Mouse (Mus musculus) E14TG2a.4 (cell line): ENCODE results near the gene Prss36.

ENCODE experiments used
- H3K27me3 ChIP-seq: 2 replicates; pipeline ENCODE4 v1.6.1; 2014; ENCODE audit warnings: low read length, control low read depth; ENCODE audit not compliant: insufficient read depth
- H3K36me3 ChIP-seq: 2 replicates; pipeline ENCODE4 v1.6.1; 2014; ENCODE audit warnings: low read length, control low read depth; ENCODE audit not compliant: insufficient read depth
- H3K4me1 ChIP-seq: replicated peaks from 2 replicates; pipeline ENCODE4 v1.6.1; 2014; ENCODE audit warnings: low read depth, low read length, control low read depth
- H3K4me3 ChIP-seq: replicated peaks from 2 replicates; pipeline ENCODE4 v1.5.1; 2014; ENCODE audit warnings: mild to moderate bottlenecking, low read length
- H3K9me3 ChIP-seq: 2 replicates; pipeline ENCODE4 v1.6.1; 2014; ENCODE audit warnings: low read length, control low read depth
- CTCF ChIP-seq: conservative IDR thresholded peaks from 2 replicates; pipeline ENCODE4 v1.5.1; 2014; ENCODE audit warnings: low read length
- NANOG ChIP-seq: IDR thresholded peaks from 2 replicates; pipeline ENCODE4 v1.6.1; 2014; ENCODE audit warnings: borderline replicate concordance, low read length, mixed read lengths
- POU5F1 ChIP-seq: IDR thresholded peaks from 2 replicates; pipeline ENCODE4 v1.6.1; 2014; ENCODE audit warnings: low read length, borderline replicate concordance

Gene Prss36

GRCm38 (mm10) chr7:127929923-127930322 lies 16.6 kb downstream of the Prss36 start, which contains the start of gene Prss8:
Gene Prss8 (minus strand): TSS chr7:127930104.
- Histone ChIP-seq H3K4me1 (peaks cover 94% of the 10 kb centered on the region), H3K36me3 (peaks cover 31% of the 10 kb centered on the region), H3K9me3 (peaks cover 8% of the 10 kb centered on the region), H3K27me3 (peaks cover 2% of the 10 kb centered on the region; the same call in 1 of the 2 replicates), H3K4me3 (peak within 1 kb of the TSS; percentile 75)
- TF ChIP-seq NANOG: no peak
- no peak for TF ChIP-seq CTCF
- no peak for TF ChIP-seq POU5F1

DNA sequence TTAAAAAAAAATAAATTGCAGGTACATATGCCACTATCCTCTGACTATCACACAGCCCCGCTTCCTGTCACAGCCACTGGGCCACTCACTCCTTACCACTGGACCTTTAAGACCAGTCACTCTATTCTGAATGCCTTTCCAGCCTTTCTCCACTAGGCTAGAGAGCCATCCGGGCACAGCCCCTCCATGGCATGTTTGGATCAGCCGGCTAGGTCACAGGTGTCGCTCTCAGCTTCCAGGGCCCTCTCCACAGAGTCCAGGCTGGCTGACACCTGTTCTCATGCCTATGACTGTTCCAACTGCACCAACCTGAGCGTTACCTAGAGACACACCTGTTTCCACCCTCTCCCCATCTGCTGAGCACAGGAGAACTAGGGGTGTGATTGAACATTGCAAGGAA lies 17.9 kb downstream of the Prss36 start:
- TF ChIP-seq CTCF (no peak), POU5F1 (no peak), NANOG (no peak)
- Histone ChIP-seq H3K4me1 (peaks cover 83% of the 10 kb centered on the region), H3K9me3 (peaks cover 21% of the 10 kb centered on the region)

DNA sequence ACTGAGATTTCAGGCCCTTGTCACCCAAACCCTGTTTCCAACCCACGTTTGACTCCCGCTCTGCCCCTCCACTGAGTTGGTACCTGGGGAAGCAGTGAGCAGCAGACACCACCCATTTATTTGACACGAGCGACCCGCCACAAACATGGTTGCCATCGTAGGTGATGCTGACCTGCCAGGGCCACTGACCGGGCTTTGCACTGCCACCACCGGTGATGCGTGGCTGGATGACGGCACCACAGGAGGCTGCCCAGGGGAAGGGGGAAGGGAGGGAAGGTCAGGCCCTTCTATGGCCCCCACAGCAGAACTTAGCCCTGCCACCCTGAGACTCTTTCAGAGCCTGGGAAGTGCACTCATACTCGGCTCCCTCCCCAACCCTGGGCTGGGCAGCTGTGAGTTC lies 18.8 kb downstream of the Prss36 start:
- Histone ChIP-seq H3K27me3 (peaks cover 2% of the 10 kb centered on the region; the same call in 1 of the 2 replicates), H3K4me3 (no peak overlapping the region), H3K4me1 (peaks cover 74% of the 10 kb centered on the region), H3K36me3 (peaks cover 53% of the 10 kb centered on the region), H3K9me3 (peaks cover 30% of the 10 kb centered on the region)
- TF ChIP-seq POU5F1: no peak
- no peak for TF ChIP-seq NANOG
- TF ChIP-seq CTCF: no peak

More for the DNA sequence above, 17.9 kb downstream of the Prss36 start:
- peak overlapping the region; percentile 75; the same call in 1 of the 2 replicates for H3K4me3 ChIP-seq
- peaks cover 2% of the 10 kb centered on the region; the same call in 1 of the 2 replicates for H3K27me3 ChIP-seq
- H3K36me3 ChIP-seq: peaks cover 44% of the 10 kb centered on the region

- H3K4me1 ChIP-seq: peaks cover 66% of the 10 kb centered on the region
- H3K4me3 ChIP-seq: no peak overlapping the region
- peaks cover 2% of the 10 kb centered on the region; the same call in 1 of the 2 replicates for H3K27me3 ChIP-seq
- TF ChIP-seq POU5F1 (no peak), NANOG (no peak), CTCF (no peak)
- peaks cover 61% of the 10 kb centered on the region for H3K36me3 ChIP-seq
- H3K9me3 ChIP-seq: peaks cover 39% of the 10 kb centered on the region
These were observed 19.7 kb downstream of the Prss36 start for GRCm38 (mm10) chr7:127926846-127927245.

- H3K9me3 ChIP-seq: peaks cover 46% of the 10 kb centered on the region
- peaks cover 69% of the 10 kb centered on the region for H3K36me3 ChIP-seq
- TF ChIP-seq POU5F1: no peak
- no peak for TF ChIP-seq NANOG
- no peak for TF ChIP-seq CTCF
- H3K4me3 ChIP-seq: no peak overlapping the region
- peaks cover 58% of the 10 kb centered on the region for H3K4me1 ChIP-seq
- H3K27me3 ChIP-seq: peaks cover 2% of the 10 kb centered on the region; the same call in 1 of the 2 replicates
These were observed 20.5 kb downstream of the Prss36 start for GRCm38 (mm10) chr7:127926066-127926465.

DNA sequence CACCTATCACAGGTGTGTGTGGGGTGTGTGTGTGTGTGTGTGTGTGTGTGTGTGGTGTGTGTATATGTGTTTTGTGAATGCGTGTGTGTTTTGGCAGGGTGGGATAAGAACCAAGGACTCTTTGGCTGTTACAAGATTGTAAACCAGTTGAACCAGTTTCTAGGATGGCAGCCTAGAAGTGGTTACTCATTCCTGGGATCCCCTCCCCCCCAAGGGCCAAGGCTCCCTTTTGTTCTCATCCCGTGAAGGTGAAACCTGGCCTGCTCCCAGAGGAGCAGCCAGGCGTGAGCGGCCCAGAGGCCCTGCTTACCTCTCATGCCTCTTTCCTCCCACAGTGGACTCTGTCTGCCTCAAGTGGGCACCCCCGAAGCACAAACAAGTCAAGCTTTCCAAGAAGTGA lies 21.3 kb downstream of the Prss36 start:
- Histone ChIP-seq H3K9me3 (peaks cover 55% of the 10 kb centered on the region), H3K36me3 (peaks cover 77% of the 10 kb centered on the region), H3K4me1 (peaks cover 50% of the 10 kb centered on the region), H3K27me3 (peaks cover 2% of the 10 kb centered on the region; the same call in 1 of the 2 replicates), H3K4me3 (no peak overlapping the region)
- TF ChIP-seq CTCF (no peak), POU5F1 (no peak), NANOG (no peak)

GRCm38 (mm10) chr7:127923714-127924113 lies 22.8 kb downstream of the Prss36 start:
- peaks cover 88% of the 10 kb centered on the region for H3K36me3 ChIP-seq

GRCm38 (mm10) chr7:127922451-127923275 lies 23.9 kb downstream of the Prss36 start:
- H3K4me1 ChIP-seq: peaks cover 33% of the 10 kb centered on the region
- H3K27me3 ChIP-seq: no peaks in the 10 kb centered on the region
- peaks cover 92% of the 10 kb centered on the region for H3K36me3 ChIP-seq
- peaks cover 60% of the 10 kb centered on the region for H3K9me3 ChIP-seq
- peak overlapping the region; percentile 5 for H3K4me3 ChIP-seq
- TF ChIP-seq POU5F1 (no peak), NANOG (no peak), CTCF (no peak)

More at GRCm38 (mm10) chr7:127923714-127924113, 22.8 kb downstream of the Prss36 start:
- no peaks in the 10 kb centered on the region for H3K27me3 ChIP-seq
- H3K4me3 ChIP-seq: no peak overlapping the region
- H3K4me1 ChIP-seq: peaks cover 39% of the 10 kb centered on the region
- TF ChIP-seq CTCF: no peak
- TF ChIP-seq NANOG: no peak
- no peak for TF ChIP-seq POU5F1
- H3K9me3 ChIP-seq: peaks cover 62% of the 10 kb centered on the region

- Histone ChIP-seq H3K27me3 (no peaks in the 10 kb centered on the region), H3K9me3 (peaks cover 56% of the 10 kb centered on the region), H3K4me1 (peaks cover 38% of the 10 kb centered on the region), H3K36me3 (peaks cover 92% of the 10 kb centered on the region), H3K4me3 (no peak overlapping the region)
- TF ChIP-seq CTCF (no peak), NANOG (no peak), POU5F1 (no peak)
These were observed 25.0 kb downstream of the Prss36 start for GRCm38 (mm10) chr7:127921516-127921915.
